Mouse (Mus musculus) heart, postnatal 14 days (tissue): ENCODE results near the gene Zbtb9. TPM values are rescaled to one million over a fixed set of nuclear protein-coding genes. Genes with fewer than 3 reads are reported as not detected.
"Not testable (repeated sequence)": the region's sequence is repeated elsewhere in the genome, so short reads cannot be mapped to it uniquely, and the experiment has no call there.

ENCODE experiments used
- DNase-seq, 2 experiments: peaks; one replicate each; pipeline ENCODE4 v3.0.0; 2021 to 2022
- intact Hi-C: fragments of 180-260 bp; cut with DNase I; formaldehyde crosslinking; loops from one replicate; pipeline ENCODE4 v1.15.1; 2025
- long read RNA-seq, 2 experiments: library from polyadenylated mRNA; stranded (forward); transcript quantifications; one replicate each; pipeline ENCODE4 v2.0.0; 2021
- total RNA-seq, 2 experiments: library from RNA; stranded (reverse); gene quantifications; 2 replicates each; pipeline ENCODE4 v1.2.3; 2021

Zbtb9 gene
- total RNA-seq = 1 to 10 TPM; 1.7 to 3.3 TPM
- long read RNA-seq, experiment 1, partial matches to known transcripts = 0 of 12 reads
- long read RNA-seq, experiment 1, other reads (novel, unspliced or antisense) = 12 of 12 reads
- long read RNA-seq, experiment 2, partial matches to known transcripts = 0 of 6 reads
- long read RNA-seq, experiment 2, other reads (novel, unspliced or antisense) = 2 of 6 reads

- DNase-seq = peak; percentile 96 to 97
- intact Hi-C loops = loop anchor here (2.0 to 10.0 kb wide), 2 partner anchors 30 to 58 kb away; partner anchors contain the start of gene Kifc5b
Observed at GRCm38 (mm10) chr17:26972703-26973574, at the start of gene Zbtb9. Gene Zbtb9, plus strand, starts transcription at chr17:26973167.

- DNase-seq, intact Hi-C loops: not testable (repeated sequence)
Observed at GRCm38 (mm10) chr17:26925414-26925813, 47.6 kb upstream of the Zbtb9 start.

- DNase-seq = peak; percentile 59 to 65
- intact Hi-C loops = loop anchor here (5.0 to 10.0 kb wide), 3 partner anchors 96 to 273 kb away; partner anchors contain the start of genes Bak1 and Lemd2
Observed at GRCm38 (mm10) chr17:26931795-26932194, 41.2 kb upstream of the Zbtb9 start.

- intact Hi-C loops = loop anchor here (5.0 to 10.0 kb wide), 3 partner anchors 94 to 272 kb away; partner anchors contain the start of genes Bak1 and Lemd2
- DNase-seq = peak; percentile 98 to 99
Observed at GRCm38 (mm10) chr17:26932839-26933398, 40.0 kb upstream of the Zbtb9 start, which contains the start of gene Phf1. Gene Phf1, plus strand, starts transcription at chr17:26933052.

- intact Hi-C loops = loop anchor here (5.0 to 10.0 kb wide), 3 partner anchors 94 to 271 kb away; partner anchors contain the start of genes Bak1 and Lemd2
- no peak for DNase-seq
Observed at GRCm38 (mm10) chr17:26933419-26933818, 39.5 kb upstream of the Zbtb9 start.

GRCm38 (mm10) chr17:26933885-26934827 lies 38.8 kb upstream of the Zbtb9 start:
- no peak for DNase-seq
- intact Hi-C loops = loop anchor here (5.0 to 10.0 kb wide), 3 partner anchors 93 to 271 kb away; partner anchors contain the start of genes Bak1 and Lemd2

GRCm38 (mm10) chr17:26935027-26935426 lies 37.9 kb upstream of the Zbtb9 start:
- intact Hi-C loops = loop anchor here (10.0 kb wide), 2 partner anchors 190 to 270 kb away; partner anchors contain the start of gene Lemd2
- no peak for DNase-seq

GRCm38 (mm10) chr17:26936453-26936852 lies 36.5 kb upstream of the Zbtb9 start:
- intact Hi-C loops = loop anchor here (10.0 kb wide), 2 partner anchors 188 to 268 kb away; partner anchors contain the start of gene Lemd2
- DNase-seq = no peak

- intact Hi-C loops = loop anchor here (10.0 kb wide), 2 partner anchors 188 to 268 kb away; partner anchors contain the start of gene Lemd2
- no peak for DNase-seq
Observed at GRCm38 (mm10) chr17:26936921-26937695, 35.9 kb upstream of the Zbtb9 start.

GRCm38 (mm10) chr17:26937883-26938695 lies 34.9 kb upstream of the Zbtb9 start:
- intact Hi-C loops = loop anchor here (10.0 kb wide), 2 partner anchors 187 to 267 kb away; partner anchors contain the start of gene Lemd2
- DNase-seq = no peak

GRCm38 (mm10) chr17:26938731-26939130 lies 34.2 kb upstream of the Zbtb9 start:
- DNase-seq = peak in 1 of 2 experiments; percentile 28
- intact Hi-C loops = loop anchor here (10.0 kb wide), 2 partner anchors 186 to 266 kb away; partner anchors contain the start of gene Lemd2

GRCm38 (mm10) chr17:26939178-26939972 lies 33.6 kb upstream of the Zbtb9 start, which contains the start of gene Cuta:
Gene Cuta, minus strand, starts transcription at chr17:26939569.
- peak; percentile 99 for DNase-seq
- intact Hi-C loops = loop anchor here (10.0 kb wide), 2 partner anchors 185 to 265 kb away; partner anchors contain the start of gene Lemd2

- intact Hi-C loops = loop anchor here (10.0 kb wide), 2 partner anchors 185 to 265 kb away; partner anchors contain the start of gene Lemd2
Observed at GRCm38 (mm10) chr17:26939973-26940300, 33.0 kb upstream of the Zbtb9 start.

GRCm38 (mm10) chr17:26941031-26941789 lies 31.8 kb upstream of the Zbtb9 start, which contains the start of gene Syngap1:
Gene Syngap1, plus strand, starts transcription at chr17:26941253.
- DNase-seq = peak in 1 of 2 experiments; percentile 43
- intact Hi-C loops = no loop called here

More at GRCm38 (mm10) chr17:26939973-26940300, 33.0 kb upstream of the Zbtb9 start:
- no peak for DNase-seq

- intact Hi-C loops = loop anchor here (2.0 kb wide), 1 partner anchor 31 kb away; the partner anchor contains the start of gene Zbtb9
- DNase-seq = no peak
Observed at GRCm38 (mm10) chr17:26941841-26942570, 31.0 kb upstream of the Zbtb9 start.
